ENCODE assay signal across 8 mouse cellular contexts in the genomic region with DNA sequence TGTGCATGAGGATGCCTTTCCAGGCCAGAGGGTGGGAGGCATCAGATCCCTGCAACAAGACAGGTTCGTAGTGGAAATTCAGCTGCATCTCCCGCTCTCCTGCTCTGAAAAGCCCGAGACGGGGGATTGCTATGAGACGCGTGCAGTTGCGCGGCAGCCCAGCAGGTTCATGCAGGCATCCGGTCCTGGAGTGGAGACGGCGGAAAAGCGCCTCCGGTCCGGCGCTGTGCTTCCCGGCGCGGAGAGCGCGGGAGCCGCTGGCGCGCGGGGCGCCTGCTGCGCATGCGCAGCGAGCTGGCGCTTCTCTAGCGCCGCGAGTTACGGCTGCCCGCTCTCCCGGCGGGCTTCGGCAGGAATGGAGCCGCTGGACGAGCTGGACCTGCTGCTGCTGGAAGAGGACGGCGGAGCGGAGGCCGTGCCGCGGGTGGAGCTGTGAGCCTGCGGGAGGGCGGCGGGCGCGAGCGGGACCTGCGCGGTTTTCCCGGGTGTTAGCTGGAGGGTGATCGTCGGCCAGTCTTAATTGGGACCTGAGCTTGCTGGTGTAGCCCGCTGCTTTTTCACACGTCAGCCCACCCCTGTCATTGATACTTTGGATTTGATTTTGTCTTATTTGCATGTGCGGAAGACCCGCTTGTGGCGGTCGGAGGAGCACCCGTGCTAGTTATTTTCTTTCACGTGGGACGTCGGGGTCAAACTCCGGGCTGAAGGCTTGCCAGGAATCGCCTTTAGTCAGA. TPM values are rescaled to one million over a fixed set of nuclear protein-coding genes. Genes with fewer than 3 reads are reported as not detected.
A peak's percentile ranks its signal among the peaks of the same experiment; 100 is the strongest.
DNase-seq lines count a peak whose midpoint lies in the region; ATAC-seq and TF ChIP-seq lines count a peak whose summit lies in the region.

Gene Dna2, plus strand, starts transcription at position 289 of the 734 bp plus-strand sequence.

- H3K9ac ChIP-seq in MEL (ENCODE audit: control insufficient read depth, low read depth, low read length, poor library complexity, severe bottlenecking), result peak within 1 kb of the TSS; percentile 81
- H3K9ac ChIP-seq in forebrain, postnatal 0 days, result peak within 1 kb of the TSS; percentile 62
- peak within 1 kb of the TSS; percentile 84 for H3K9ac ChIP-seq in lung, embryonic 16.5 days (ENCODE audit: low read length)

- H3K4me1 ChIP-seq in MEL (ENCODE audit: control insufficient read depth in 1 of 2, insufficient read depth in 2 of 2, low read length in 2 of 2), result peaks cover 2 to 12% of the 10 kb centered on the region in 2 experiments; a peak in 2 of 4 replicates
- no peaks in the 10 kb centered on the region for H3K4me1 ChIP-seq in forebrain, postnatal 0 days (ENCODE audit: insufficient read depth)
- H3K4me1 ChIP-seq in lung, embryonic 16.5 days (replicated peaks; ENCODE audit: control insufficient read depth, insufficient read depth, low read length), result no peaks in the 10 kb centered on the region

- TF ChIP-seq CTCF in MEL (IDR thresholded peaks at IDR 0.05 in 2 of 3, conservative IDR thresholded peaks at IDR 0.05 in 1 of 3; ENCODE audit: control insufficient read depth in 1 of 3, insufficient read depth in 1 of 3, low read depth in 2 of 3, low read length in 3 of 3, poor library complexity in 1 of 3, severe bottlenecking in 1 of 3), result no peak
- TF ChIP-seq CTCF in forebrain, postnatal 0 days (IDR thresholded peaks at IDR 0.05; ENCODE audit: low read depth), result peak; percentile 49

- peaks cover 2 to 9% of the 10 kb centered on the region in 2 experiments for H3K36me3 ChIP-seq in MEL (ENCODE audit: control insufficient read depth in 1 of 2, insufficient read depth in 2 of 2, low read length in 2 of 2)
- H3K36me3 ChIP-seq in forebrain, postnatal 0 days (ENCODE audit: insufficient read depth), result peaks cover 29% of the 10 kb centered on the region
- peaks cover 15% of the 10 kb centered on the region for H3K36me3 ChIP-seq in lung, embryonic 16.5 days (ENCODE audit: control insufficient read depth, insufficient read depth, low read length)

- TF ChIP-seq RAD21 in MEL (IDR thresholded peaks at IDR 0.05; ENCODE audit: low read depth, low read length), result no peak

- peak; percentile 93 to 95 for TF ChIP-seq POLR2A in MEL (IDR thresholded peaks at IDR 0.05; ENCODE audit: control insufficient read depth in 1 of 2, insufficient read depth in 1 of 2, low read depth in 1 of 2, low read length in 2 of 2, poor library complexity in 1 of 2)

- ATAC-seq in forebrain, postnatal 0 days, result peak; percentile 94
- ATAC-seq in hematopoietic stem cell, adult 5-6 weeks (replicated peaks in 1 of 2; ENCODE audit: insufficient read depth in 1 of 2, low FRiP score in 2 of 2, low TSS enrichment in 1 of 2, low read depth in 1 of 2, poor library complexity in 2 of 2, severe bottlenecking in 2 of 2), result peak; percentile 70 to 77
- peak; percentile 93 for ATAC-seq in lung, embryonic 16.5 days (ENCODE audit: low read depth)

- H3K4me3 ChIP-seq in MEL (ENCODE audit: control insufficient read depth in 1 of 2, insufficient read depth in 1 of 2, low read depth in 2 of 2, low read length in 2 of 2), result peak within 1 kb of the TSS; percentile 63 to 91
- peak within 1 kb of the TSS; percentile 76 for H3K4me3 ChIP-seq in forebrain, postnatal 0 days (ENCODE audit: low read depth, low read length)
- H3K4me3 ChIP-seq in lung, embryonic 16.5 days (ENCODE audit: low read length), result peak within 1 kb of the TSS; percentile 79

- 1% methylated on average over 66 of the region's 68 CpGs for WGBS in forebrain, postnatal 0 days
- under 1% methylated on average over 56 of the region's 68 CpGs for WGBS in lung, embryonic 16.5 days

- peak within 1 kb of the TSS; percentile 92 for H3K4me2 ChIP-seq in forebrain, postnatal 0 days (ENCODE audit: low read depth)
- H3K4me2 ChIP-seq in lung, embryonic 16.5 days (ENCODE audit: low read depth, low read length), result peak within 1 kb of the TSS; percentile 85

- H3K79me2 ChIP-seq in MEL (ENCODE audit: control insufficient read depth, insufficient read depth, low read length, poor library complexity), result peaks cover 15% of the 10 kb centered on the region

- DNase-seq in MEL (ENCODE audit: low read depth, low spot score), result peak; percentile 89
- peak; percentile 69 to 84 for DNase-seq in cerebellum, adult 18-20 months
- peak; percentile 93 for DNase-seq in forebrain, postnatal 0 days
- peak; percentile 30 for DNase-seq in layer of hippocampus, adult 9-10 months (ENCODE audit: low spot score)
- DNase-seq in ovary, postnatal 10 days (ENCODE audit: low spot score), result peak; percentile 60
- DNase-seq in thymus, postnatal 10 days (ENCODE audit: low spot score in 2 of 2), result peak; percentile 54 to 63

- H3K27me3 ChIP-seq in MEL (ENCODE audit: control insufficient read depth in 1 of 2, insufficient read depth in 2 of 2, low read length in 2 of 2), result no peaks in the 10 kb centered on the region
- no peaks in the 10 kb centered on the region for H3K27me3 ChIP-seq in forebrain, postnatal 0 days (ENCODE audit: insufficient read depth, low read length)
- H3K27me3 ChIP-seq in lung, embryonic 16.5 days (ENCODE audit: control insufficient read depth, insufficient read depth, low read depth, low read length), result no peaks in the 10 kb centered on the region

- no peaks in the 10 kb centered on the region for H3K9me3 ChIP-seq in MEL (replicated peaks; ENCODE audit: insufficient read depth, low read length)
- H3K9me3 ChIP-seq in forebrain, postnatal 0 days (ENCODE audit: low read length), result no peaks in the 10 kb centered on the region
- no peaks in the 10 kb centered on the region for H3K9me3 ChIP-seq in lung, embryonic 16.5 days (ENCODE audit: control insufficient read depth, low read length)

- peak within 1 kb of the TSS; percentile 90 for H3K27ac ChIP-seq in MEL (ENCODE audit: control insufficient read depth, low read depth, low read length)
- H3K27ac ChIP-seq in forebrain, postnatal 0 days (ENCODE audit: low read depth, low read length), result peak within 1 kb of the TSS; percentile 57
- H3K27ac ChIP-seq in lung, embryonic 16.5 days (ENCODE audit: low read length), result peak within 1 kb of the TSS; percentile 88

- no peak for TF ChIP-seq EP300 in MEL (IDR thresholded peaks at IDR 0.05; ENCODE audit: low read depth in 1 of 2, low read length in 2 of 2)

TF ChIP-seq in MEL, 35 proteins besides CTCF, POLR2A, EP300 and RAD21 (continues in another document):
- TF ChIP-seq HCFC1 (IDR thresholded peaks at IDR 0.05; ENCODE audit: low read depth, low read length) (no peak), RCOR1 (IDR thresholded peaks at IDR 0.05; ENCODE audit: low read depth, low read length) (no peak), USF2 (IDR thresholded peaks at IDR 0.05; ENCODE audit: borderline replicate concordance in 1 of 2, insufficient read depth in 1 of 2, low read depth in 1 of 2, low read length in 2 of 2) (no peak), ELF1 (IDR thresholded peaks at IDR 0.05; ENCODE audit: low read depth, low read length) (peak; percentile 26; the same call in 1 of the 2 replicates), MXI1 (IDR thresholded peaks at IDR 0.05; ENCODE audit: low read depth, low read length) (no peak), UBTF (IDR thresholded peaks at IDR 0.05; ENCODE audit: borderline replicate concordance, insufficient read depth, low read depth, low read length) (no peak), ZKSCAN1 (IDR thresholded peaks at IDR 0.05; ENCODE audit: low read depth, low read length) (no peak), ZC3H11A (IDR thresholded peaks at IDR 0.05; ENCODE audit: low read depth, low read length) (0 out of 2 replicates have a peak, but pooled peaks have one; percentile 2), SIN3A (IDR thresholded peaks at IDR 0.05; ENCODE audit: low read length) (no peak), TCF12 (IDR thresholded peaks at IDR 0.05; ENCODE audit: low read depth, low read length) (no peak), GABPA (IDR thresholded peaks at IDR 0.05; ENCODE audit: low read depth, low read length) (no peak), JUND (IDR thresholded peaks at IDR 0.05; ENCODE audit: low read depth, low read length) (no peak), NELFE (IDR thresholded peaks at IDR 0.05; ENCODE audit: low read depth, low read length) (peak; percentile 94), TAL1 (IDR thresholded peaks at IDR 0.05; ENCODE audit: low read length) (no peak), ETS1 (IDR thresholded peaks at IDR 0.05; ENCODE audit: low read depth, low read length) (no peak; the same call in 1 of the 2 replicates), GATA1 (IDR thresholded peaks at IDR 0.05; ENCODE audit: low read depth, low read length) (no peak), BHLHE40 (IDR thresholded peaks at IDR 0.05; ENCODE audit: borderline replicate concordance, low read depth, low read length) (no peak), MAZ (IDR thresholded peaks at IDR 0.05; ENCODE audit: low read depth, low read length) (no peak), TBP (IDR thresholded peaks at IDR 0.05; ENCODE audit: low read depth, low read length) (peak; percentile 59), MEF2A (IDR thresholded peaks at IDR 0.05; ENCODE audit: extremely low read depth, insufficient replicate concordance, low read depth, low read length, poor library complexity, severe bottlenecking) (no peak), KAT2A (conservative IDR thresholded peaks at IDR 0.05; ENCODE audit: low read depth, low read length) (no peak), CHD1 (IDR thresholded peaks at IDR 0.05; ENCODE audit: low read depth, low read length) (no peak), SMC3 (IDR thresholded peaks at IDR 0.05; ENCODE audit: low read depth, low read length) (no peak), CHD2 (IDR thresholded peaks at IDR 0.05; ENCODE audit: low read length) (no peak), POLR2AphosphoS5 (IDR thresholded peaks at IDR 0.05; ENCODE audit: borderline replicate concordance, low read depth, low read length) (no peak), MAX (IDR thresholded peaks at IDR 0.05; ENCODE audit: low read length) (peak; percentile 83), MYC (IDR thresholded peaks at IDR 0.05; ENCODE audit: low read depth, low read length) (no peak), POLR2AphosphoS2 (IDR thresholded peaks at IDR 0.05; ENCODE audit: low read length) (peak; percentile 84), USF1 (IDR thresholded peaks at IDR 0.05; ENCODE audit: low read depth, low read length) (no peak), ZMIZ1 (IDR thresholded peaks at IDR 0.05; ENCODE audit: low read depth, low read length) (peak; percentile 70)

RNA-seq across cellular contexts. Expression of gene Dna2, which starts in this region (rescaled TPM):
- total RNA-seq in MEL (2012; rRNA removed), result 28.0 and 30.3 TPM in 2 replicates
- 10 to 100 TPM in 1 of 2 experiments, not detected in 1; 40.9 TPM for polyA plus RNA-seq in MEL (2012; ENCODE audit: insufficient read depth in 1 of 2, insufficient read length in 2 of 2, low read depth in 1 of 2, low replicate concordance in 2 of 2, missing spikeins in 1 of 2)
- 2.8 and 2.9 TPM in 2 replicates for total RNA-seq in forebrain, postnatal 0 days (2014; rRNA removed)
- polyA plus RNA-seq in forebrain, postnatal 0 days (2015; fragmentation: Nextera tagmentation; extraction: Ambion mirVana), result 1.8 and 2.0 TPM in 2 replicates
- total RNA-seq in hematopoietic stem cell, adult 5-6 weeks (2017), result 31.8 and 32.4 TPM in 2 replicates
- 17.5 and 18.0 TPM in 2 replicates for polyA plus RNA-seq in lung, embryonic 16.5 days (2015; fragmentation: Nextera tagmentation; extraction: Ambion mirVana)

Comparison
In these comparisons a context has a peak if more than half of its experiments do, and no peak if none do; other contexts are left out.
1. Peak in every context shown above with its lines: DNase-seq, ATAC-seq, H3K4me3 ChIP-seq and H3K27ac ChIP-seq.
2. DNase-seq: peak in every context shown above with its lines; median percentile 93 in forebrain, postnatal 0 days; 89 in MEL; 76 in cerebellum, adult 18-20 months; 60 in ovary, postnatal 10 days; 58 in thymus, postnatal 10 days; 30 in layer of hippocampus, adult 9-10 months.